Mouse (Mus musculus): Measurements from ENCODE around the gene Selenom. TPM values are rescaled to one million over a fixed set of nuclear protein-coding genes. Genes with fewer than 3 reads are reported as not detected.

The Selenom gene
- polyA plus RNA-seq, 1 experiment from 2014 or later, result 99.2 TPM

DNA sequence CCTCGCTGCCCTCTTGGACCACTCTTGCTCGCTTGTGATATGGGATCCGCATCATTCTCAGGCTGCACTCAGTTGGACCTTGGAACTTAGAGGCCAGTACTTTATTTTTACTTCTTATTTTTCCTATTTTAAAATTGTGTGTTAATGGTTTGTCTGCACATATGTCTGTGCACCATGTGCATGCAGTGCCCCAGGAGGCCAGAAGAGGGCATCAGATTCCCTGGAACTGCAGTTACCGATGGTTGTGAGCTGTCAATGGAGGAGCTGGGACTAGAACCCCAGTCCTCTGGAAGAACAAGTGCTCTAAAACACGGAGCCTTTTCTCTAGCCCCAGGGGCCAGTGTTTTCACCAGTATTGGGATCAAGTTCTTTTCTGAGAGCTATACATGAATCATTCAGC is 29.9 kb downstream of the Selenom start:
- peaks cover 31% of the 10 kb centered on the region for H3K4me1 ChIP-seq
- H3K36me3 ChIP-seq, result no peaks in the 10 kb centered on the region
- H3K27me3 ChIP-seq, result no peaks in the 10 kb centered on the region
- ATAC-seq (ENCODE audit: borderline replicate concordance, extremely low read depth, low FRiP score, low TSS enrichment), result no peak
- H3K9ac ChIP-seq, result no peak overlapping the region
- H3K4me3 ChIP-seq, result no peak overlapping the region
- WGBS, result 96% methylated on average over 5 of the region's 5 CpGs
- no peak overlapping the region for H3K4me2 ChIP-seq
- H3K9me3 ChIP-seq, result no peaks in the 10 kb centered on the region
- H3K27ac ChIP-seq, result no peak overlapping the region

DNA sequence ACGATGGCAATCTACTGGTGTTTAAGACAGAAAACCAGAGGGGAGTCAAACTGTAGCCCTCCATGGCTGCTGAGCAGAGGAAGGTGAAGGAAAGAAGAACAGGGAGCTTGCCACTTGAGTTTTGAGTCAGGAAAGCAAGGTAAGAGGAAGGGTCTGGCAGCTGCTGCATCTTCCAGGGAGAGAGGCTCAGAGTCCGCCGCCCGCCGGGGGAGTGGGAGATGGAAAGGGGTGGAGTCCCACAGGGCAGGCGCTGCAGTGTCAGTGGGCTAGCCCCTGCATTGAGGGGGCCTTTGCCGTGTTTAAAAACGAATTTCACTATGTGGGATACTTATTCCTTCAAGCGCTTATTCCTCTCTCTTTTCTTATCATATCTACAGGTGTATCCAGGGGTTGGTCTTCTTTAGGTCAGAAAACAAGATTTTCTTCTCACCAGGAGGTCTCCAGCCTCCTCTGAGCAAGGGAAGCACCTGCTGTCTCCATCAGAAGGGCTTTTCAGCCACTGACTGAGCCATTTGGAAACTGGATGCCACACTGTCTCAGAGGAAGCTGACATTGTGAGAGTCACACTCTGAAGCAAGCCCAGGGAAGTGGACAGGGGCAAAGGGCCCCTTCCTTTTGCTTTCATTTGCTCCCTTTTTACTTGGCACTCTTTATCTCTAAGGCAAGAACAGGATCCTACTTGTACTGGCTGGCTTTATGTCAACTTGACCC is 31.2 kb downstream of the Selenom start:
- Histone ChIP-seq H3K36me3 (no peaks in the 10 kb centered on the region), H3K4me2 (no peak overlapping the region), H3K4me1 (peaks cover 27% of the 10 kb centered on the region), H3K27ac (peak overlapping the region; percentile 39), H3K4me3 (no peak overlapping the region), H3K9ac (no peak overlapping the region), H3K27me3 (no peaks in the 10 kb centered on the region), H3K9me3 (no peaks in the 10 kb centered on the region)
- no peak for ATAC-seq (ENCODE audit: borderline replicate concordance, extremely low read depth, low FRiP score, low TSS enrichment)
- 14% methylated on average over 9 of the region's 9 CpGs for WGBS

DNA sequence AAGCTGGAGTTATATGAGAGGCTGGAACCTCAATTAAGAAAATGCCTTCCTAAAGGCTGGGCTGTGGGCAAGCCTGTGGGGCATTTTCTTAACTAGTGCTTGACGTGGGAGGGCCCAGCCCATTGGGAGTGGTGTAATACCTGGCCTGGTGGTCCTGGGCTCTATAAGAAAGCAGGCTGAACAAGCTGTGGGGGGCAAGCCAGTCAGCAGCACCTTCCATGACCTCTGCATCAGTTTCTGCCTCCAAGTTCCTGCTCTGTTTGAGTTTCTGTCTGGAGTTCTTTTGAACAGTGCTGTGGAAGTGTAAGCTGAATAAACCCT is 31.7 kb downstream of the Selenom start:
- H3K36me3 ChIP-seq, result no peaks in the 10 kb centered on the region
- no peak for ATAC-seq (ENCODE audit: borderline replicate concordance, extremely low read depth, low FRiP score, low TSS enrichment)

DNA sequence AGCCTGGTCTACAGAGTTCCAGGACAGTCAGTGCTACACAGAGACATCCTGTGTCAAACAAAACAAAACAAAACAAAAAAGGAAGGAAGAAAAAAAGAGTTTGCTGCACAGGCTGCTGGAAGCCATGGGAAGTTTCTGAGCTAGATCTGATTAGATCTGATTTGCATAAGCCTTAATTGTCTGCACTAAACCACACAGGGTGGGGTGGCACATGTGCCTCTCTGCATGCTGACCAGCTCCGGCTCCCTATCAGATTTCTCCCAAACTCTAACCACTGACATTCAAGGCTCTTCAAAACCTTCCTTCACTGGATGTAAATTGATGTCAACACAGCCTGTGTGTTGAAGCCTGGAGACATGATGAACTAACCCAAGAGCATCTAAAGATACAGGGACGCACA is 32.6 kb downstream of the Selenom start:
- Histone ChIP-seq H3K36me3 (no peaks in the 10 kb centered on the region), H3K4me2 (no peak overlapping the region), H3K9ac (no peak overlapping the region), H3K4me1 (peaks cover 20% of the 10 kb centered on the region), H3K27me3 (no peaks in the 10 kb centered on the region), H3K4me3 (no peak overlapping the region), H3K27ac (no peak overlapping the region), H3K9me3 (no peaks in the 10 kb centered on the region)
- WGBS, result 88% methylated on average over 2 of the region's 2 CpGs
- ATAC-seq (ENCODE audit: borderline replicate concordance, extremely low read depth, low FRiP score, low TSS enrichment), result no peak

More for the DNA sequence above, 31.7 kb downstream of the Selenom start:
- Histone ChIP-seq H3K27me3 (no peaks in the 10 kb centered on the region), H3K4me2 (no peak overlapping the region), H3K27ac (peak overlapping the region; percentile 39), H3K9ac (no peak overlapping the region), H3K4me3 (no peak overlapping the region), H3K9me3 (no peaks in the 10 kb centered on the region), H3K4me1 (peaks cover 27% of the 10 kb centered on the region)
- WGBS, result 21% methylated on average over 1 of the region's 1 CpGs

DNA sequence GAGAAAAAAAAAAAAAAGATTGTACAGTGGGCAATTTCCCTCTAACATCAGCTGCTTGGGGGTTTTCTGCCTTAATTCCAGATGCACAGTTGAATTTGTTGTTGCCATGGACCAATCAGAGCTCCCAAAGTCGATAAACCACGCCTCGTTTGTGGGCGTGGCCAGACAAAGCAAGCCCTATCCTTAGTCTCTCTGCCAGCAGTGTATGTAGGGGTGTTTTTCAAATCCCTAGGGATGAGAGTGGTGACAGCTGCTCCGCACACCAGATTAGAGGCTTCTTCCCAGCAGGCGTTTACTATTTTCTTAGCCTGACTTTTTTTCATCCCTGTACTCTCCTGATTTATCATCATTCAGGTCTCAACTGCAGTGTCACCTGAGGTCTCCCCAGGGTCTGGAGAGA is 33.5 kb downstream of the Selenom start:
- 0 out of 2 replicates have a peak, but pooled peaks have one; percentile 53 for ATAC-seq (ENCODE audit: borderline replicate concordance, extremely low read depth, low FRiP score, low TSS enrichment)
- H3K36me3 ChIP-seq, result no peaks in the 10 kb centered on the region
- 34% methylated on average over 6 of the region's 6 CpGs for WGBS

DNA sequence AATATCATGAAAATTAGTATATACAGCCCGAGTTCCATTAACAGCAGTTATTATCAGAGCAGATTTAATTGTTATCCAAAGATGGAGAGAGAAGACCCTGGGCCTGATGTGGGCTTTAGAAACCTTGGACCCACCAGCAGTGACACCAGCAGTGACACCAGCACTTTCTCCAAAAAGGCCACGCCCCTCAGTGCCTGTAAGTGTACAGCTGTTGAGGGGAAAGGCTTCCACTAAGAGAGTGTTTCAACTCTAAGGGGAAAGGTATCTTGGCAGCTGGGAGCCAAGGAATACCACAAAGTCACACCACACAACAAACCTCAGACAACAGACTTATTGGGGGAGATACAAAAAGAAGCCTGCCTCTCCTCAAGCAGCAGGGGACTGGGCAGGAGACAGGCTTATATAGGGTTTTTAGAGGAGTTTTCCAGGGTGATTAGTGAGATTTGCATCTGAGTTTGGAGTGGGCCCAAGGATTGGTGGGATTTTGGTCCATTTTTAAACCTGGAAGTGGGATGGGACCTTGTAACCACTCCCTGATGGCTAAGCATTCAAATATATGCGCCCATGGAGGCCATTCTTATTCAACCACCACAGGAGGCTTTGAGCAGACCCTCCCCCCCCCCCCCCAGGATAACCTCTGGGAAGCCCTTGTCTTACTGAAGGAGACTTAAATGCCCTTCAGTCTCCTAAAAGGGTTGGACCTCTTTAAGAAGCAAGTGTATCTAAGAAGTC is 34.2 kb downstream of the Selenom start:
- peaks cover 14% of the 10 kb centered on the region for H3K4me1 ChIP-seq
- 62% methylated on average over 3 of the region's 3 CpGs for WGBS
- H3K27me3 ChIP-seq, result no peaks in the 10 kb centered on the region
- H3K36me3 ChIP-seq, result no peaks in the 10 kb centered on the region
- no peak overlapping the region for H3K9ac ChIP-seq
- no peak overlapping the region for H3K27ac ChIP-seq
- no peak for ATAC-seq (ENCODE audit: borderline replicate concordance, extremely low read depth, low FRiP score, low TSS enrichment)
- H3K4me3 ChIP-seq, result no peak overlapping the region
- no peak overlapping the region for H3K4me2 ChIP-seq
- H3K9me3 ChIP-seq, result no peaks in the 10 kb centered on the region

More for the DNA sequence above, 33.5 kb downstream of the Selenom start:
- Histone ChIP-seq H3K9me3 (no peaks in the 10 kb centered on the region), H3K4me3 (no peak overlapping the region), H3K4me1 (peaks cover 15% of the 10 kb centered on the region), H3K27me3 (no peaks in the 10 kb centered on the region), H3K27ac (no peak overlapping the region), H3K9ac (no peak overlapping the region), H3K4me2 (no peak overlapping the region)

DNA sequence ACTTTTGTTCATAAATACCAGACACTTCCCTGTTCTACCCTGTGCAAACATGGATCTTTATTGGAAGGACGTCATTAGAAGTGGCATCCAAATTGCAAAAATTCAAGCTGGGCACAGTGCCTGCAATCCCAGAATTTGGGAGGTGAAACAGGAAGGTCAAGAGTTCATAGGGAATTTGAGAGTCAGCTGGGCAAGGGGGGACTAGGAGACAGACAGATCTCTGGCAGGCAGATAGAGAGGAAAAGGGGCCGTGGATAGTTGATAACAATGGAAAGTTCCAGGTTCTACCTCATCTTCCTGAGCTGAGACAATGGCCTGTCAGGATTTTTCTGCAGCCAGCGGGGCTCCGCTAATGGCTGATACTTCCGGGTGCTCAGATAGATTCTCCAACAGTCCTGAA is 35.3 kb downstream of the Selenom start:
- Histone ChIP-seq H3K4me2 (no peak overlapping the region), H3K36me3 (no peaks in the 10 kb centered on the region), H3K27ac (no peak overlapping the region), H3K27me3 (no peaks in the 10 kb centered on the region), H3K4me3 (no peak overlapping the region), H3K9me3 (no peaks in the 10 kb centered on the region), H3K9ac (no peak overlapping the region), H3K4me1 (peaks cover 14% of the 10 kb centered on the region)
- no peak for ATAC-seq (ENCODE audit: borderline replicate concordance, extremely low read depth, low FRiP score, low TSS enrichment)
- 47% methylated on average over 5 of the region's 5 CpGs for WGBS

DNA sequence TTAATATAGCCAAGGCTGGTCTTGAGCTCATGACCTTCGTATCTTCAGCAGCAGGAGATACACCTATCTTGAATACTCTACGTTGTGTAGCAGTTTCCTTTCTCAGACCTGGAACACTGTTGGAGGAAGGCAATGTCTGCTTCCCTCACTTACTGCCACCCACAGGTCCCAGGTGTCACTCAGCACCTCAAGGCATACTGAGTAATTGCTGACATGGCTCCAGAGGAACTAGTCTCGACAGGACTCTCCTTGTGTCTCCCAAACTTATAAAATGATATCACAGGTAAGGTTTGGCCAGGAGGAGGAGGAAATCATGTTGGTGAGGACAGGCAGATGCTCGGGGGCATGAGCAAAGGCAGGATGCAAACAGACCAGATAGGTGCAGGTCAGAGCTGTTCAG is 40.5 kb downstream of the Selenom start:
- Histone ChIP-seq H3K9me3 (no peaks in the 10 kb centered on the region), H3K9ac (no peak overlapping the region), H3K36me3 (no peaks in the 10 kb centered on the region), H3K4me1 (no peaks in the 10 kb centered on the region), H3K27me3 (no peaks in the 10 kb centered on the region), H3K4me3 (no peak overlapping the region), H3K4me2 (no peak overlapping the region), H3K27ac (no peak overlapping the region)
- ATAC-seq (ENCODE audit: borderline replicate concordance, extremely low read depth, low FRiP score, low TSS enrichment), result no peak
- WGBS, result 84% methylated on average over 4 of the region's 4 CpGs

DNA sequence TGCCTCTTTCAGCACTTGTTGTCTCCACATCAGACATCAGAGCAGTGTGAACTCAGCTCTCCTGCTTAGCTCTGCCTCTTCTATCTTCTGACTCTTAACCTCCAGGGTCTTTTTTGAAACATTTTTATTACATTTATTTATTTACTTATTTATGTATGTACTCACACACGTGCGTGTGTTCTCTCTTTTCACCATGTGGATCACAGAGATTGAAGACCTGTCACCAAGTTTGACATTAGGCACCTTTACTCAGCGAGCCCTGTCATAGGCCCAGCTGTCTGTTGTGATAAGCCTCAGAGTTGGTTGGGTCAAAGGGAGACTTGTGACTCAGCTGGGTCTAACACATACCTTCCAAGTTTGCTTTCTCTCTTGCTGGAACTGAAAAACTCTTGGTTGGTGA is 43.4 kb downstream of the Selenom start:
- 33% methylated on average over 3 of the region's 3 CpGs for WGBS
- Histone ChIP-seq H3K27ac (no peak overlapping the region), H3K4me1 (no peaks in the 10 kb centered on the region), H3K9me3 (no peaks in the 10 kb centered on the region), H3K9ac (no peak overlapping the region), H3K36me3 (no peaks in the 10 kb centered on the region), H3K27me3 (no peaks in the 10 kb centered on the region), H3K4me2 (no peak overlapping the region), H3K4me3 (no peak overlapping the region)
- ATAC-seq (ENCODE audit: borderline replicate concordance, extremely low read depth, low FRiP score, low TSS enrichment), result no peak

DNA sequence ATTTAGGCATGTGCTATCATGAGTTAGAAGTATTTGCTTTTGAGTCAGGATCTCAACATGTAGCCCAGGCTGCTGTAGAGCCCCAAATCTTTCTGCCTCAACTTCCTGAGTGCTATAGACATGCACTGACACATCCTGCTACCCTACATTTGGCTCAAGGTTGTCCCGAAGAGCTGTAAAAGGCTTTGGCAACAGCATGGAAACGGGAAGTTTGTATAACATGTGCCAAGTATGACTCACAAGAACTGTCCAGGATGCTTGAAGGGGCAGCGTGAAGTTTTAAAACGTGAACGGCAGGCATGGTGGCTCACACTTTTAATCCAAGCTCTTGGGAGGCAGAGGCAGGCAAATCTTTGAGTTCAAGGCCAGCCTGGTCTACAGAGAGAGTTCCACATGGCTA is 45.7 kb downstream of the Selenom start:
- no peak overlapping the region for H3K9ac ChIP-seq
- H3K9me3 ChIP-seq, result no peaks in the 10 kb centered on the region
- H3K4me3 ChIP-seq, result no peak overlapping the region
- ATAC-seq (ENCODE audit: borderline replicate concordance, extremely low read depth, low FRiP score, low TSS enrichment), result peak; percentile 59; the same call in 1 of the 2 replicates
- H3K4me1 ChIP-seq, result peaks cover 7% of the 10 kb centered on the region
- H3K36me3 ChIP-seq, result no peaks in the 10 kb centered on the region
- H3K27me3 ChIP-seq, result no peaks in the 10 kb centered on the region
- peak overlapping the region; percentile 24; the same call in 1 of the 2 replicates for H3K27ac ChIP-seq
- 28% methylated on average over 5 of the region's 5 CpGs for WGBS
- H3K4me2 ChIP-seq, result no peak overlapping the region

DNA sequence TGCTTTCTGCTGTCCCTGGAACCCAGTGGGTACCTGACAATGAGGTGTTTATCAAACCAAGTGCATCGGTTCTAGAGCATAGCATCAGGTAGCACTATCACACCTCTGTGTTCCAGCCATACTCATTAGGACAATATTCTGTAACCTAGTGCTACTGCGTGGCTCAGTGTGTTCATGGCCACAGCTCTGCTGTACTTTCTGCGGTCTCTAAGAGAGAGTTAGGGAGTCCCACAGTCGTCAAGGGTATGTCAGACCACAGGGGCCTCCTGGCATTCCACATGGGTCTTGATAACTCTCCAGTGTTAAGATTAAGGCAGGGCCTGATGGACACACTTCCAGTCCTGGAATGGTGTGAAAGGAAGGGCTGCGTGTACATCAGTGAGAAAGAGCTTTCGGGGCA is 49.4 kb downstream of the Selenom start:
- H3K4me3 ChIP-seq, result no peak overlapping the region
- peaks cover 15% of the 10 kb centered on the region for H3K4me1 ChIP-seq
- H3K36me3 ChIP-seq, result no peaks in the 10 kb centered on the region
- H3K9ac ChIP-seq, result no peak overlapping the region
- H3K9me3 ChIP-seq, result no peaks in the 10 kb centered on the region
- no peaks in the 10 kb centered on the region for H3K27me3 ChIP-seq
- no peak overlapping the region for H3K4me2 ChIP-seq
- no peak for ATAC-seq (ENCODE audit: borderline replicate concordance, extremely low read depth, low FRiP score, low TSS enrichment)
- WGBS, result 80% methylated on average over 6 of the region's 6 CpGs
- H3K27ac ChIP-seq, result no peak overlapping the region

DNA sequence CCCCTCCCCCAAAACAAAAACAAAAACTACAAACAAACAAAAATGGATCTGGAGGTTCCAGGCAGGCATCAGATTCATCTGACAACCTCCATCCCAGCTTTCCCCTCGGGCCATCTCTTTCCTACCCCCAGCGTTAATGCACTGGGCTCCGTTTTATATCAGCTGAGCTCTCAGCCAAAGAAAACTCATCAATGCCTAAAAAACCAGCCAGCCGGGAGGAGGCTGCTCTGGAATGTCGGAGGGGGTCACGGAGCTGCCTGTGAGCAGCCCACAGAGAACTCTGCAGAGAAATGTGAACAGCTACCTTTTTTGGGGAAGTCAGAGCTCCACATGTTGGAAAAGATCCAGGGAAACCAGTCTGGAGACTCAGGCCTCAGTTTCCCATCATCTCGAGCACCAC is 50.0 kb downstream of the Selenom start:
- no peak overlapping the region for H3K9ac ChIP-seq
- H3K4me2 ChIP-seq, result no peak overlapping the region
- no peak for ATAC-seq (ENCODE audit: borderline replicate concordance, extremely low read depth, low FRiP score, low TSS enrichment)
- peaks cover 15% of the 10 kb centered on the region for H3K4me1 ChIP-seq
- H3K4me3 ChIP-seq, result no peak overlapping the region
- no peaks in the 10 kb centered on the region for H3K27me3 ChIP-seq
- 32% methylated on average over 7 of the region's 7 CpGs for WGBS
- H3K36me3 ChIP-seq, result no peaks in the 10 kb centered on the region
- no peaks in the 10 kb centered on the region for H3K9me3 ChIP-seq
- peak overlapping the region; percentile 59 for H3K27ac ChIP-seq
